Mouse (Mus musculus): ENCODE results near the gene Gm5485.

Gene Gm5485

GRCm38 (mm10) chr16:48412246-48412645 lies at the start of gene Gm5485:
Gm5485 (minus strand) TSS chr16:48412416.
- no peak for DNase-seq

- no peak for DNase-seq
These were observed 41.0 kb upstream of the Gm5485 start for GRCm38 (mm10) chr16:48453264-48453663.

GRCm38 (mm10) chr16:48446161-48446925 lies 34.1 kb upstream of the Gm5485 start:
- no peak for DNase-seq

- DNase-seq, result no peak
These were observed 32.4 kb upstream of the Gm5485 start for GRCm38 (mm10) chr16:48444589-48444988.

- DNase-seq, result no peak
These were observed 25.3 kb upstream of the Gm5485 start for GRCm38 (mm10) chr16:48437476-48437875.

- no peak for DNase-seq
These were observed 23.2 kb upstream of the Gm5485 start for GRCm38 (mm10) chr16:48435454-48435853.

- no peak for DNase-seq
These were observed 18.8 kb upstream of the Gm5485 start, which contains the start of gene Morc1 for GRCm38 (mm10) chr16:48431027-48431426. Morc1 (plus strand) TSS chr16:48431237.

GRCm38 (mm10) chr16:48429427-48429826 lies 17.2 kb upstream of the Gm5485 start:
- DNase-seq, result no peak

GRCm38 (mm10) chr16:48424069-48424468 lies 11.9 kb upstream of the Gm5485 start:
- DNase-seq, result no peak

- DNase-seq, result no peak
These were observed 10.3 kb upstream of the Gm5485 start for GRCm38 (mm10) chr16:48422501-48422900.

- DNase-seq, result no peak
These were observed 6.8 kb upstream of the Gm5485 start for GRCm38 (mm10) chr16:48419035-48419434.

GRCm38 (mm10) chr16:48418557-48418956 lies 6.3 kb upstream of the Gm5485 start:
- DNase-seq, result no peak

- DNase-seq, result no peak
These were observed 2.1 kb downstream of the Gm5485 start for GRCm38 (mm10) chr16:48410125-48410524.

GRCm38 (mm10) chr16:48409580-48409979 lies 2.6 kb downstream of the Gm5485 start:
- no peak for DNase-seq

- no peak for DNase-seq
These were observed 6.4 kb downstream of the Gm5485 start for GRCm38 (mm10) chr16:48405674-48406403.

GRCm38 (mm10) chr16:48404009-48404408 lies 8.2 kb downstream of the Gm5485 start:
- no peak for DNase-seq

GRCm38 (mm10) chr16:48403423-48403822 lies 8.8 kb downstream of the Gm5485 start:
- DNase-seq, result no peak

GRCm38 (mm10) chr16:48402963-48403362 lies 9.3 kb downstream of the Gm5485 start:
- no peak for DNase-seq

GRCm38 (mm10) chr16:48395278-48395677 lies 16.9 kb downstream of the Gm5485 start:
- DNase-seq, result no peak

- DNase-seq, result no peak
These were observed 25.2 kb downstream of the Gm5485 start for GRCm38 (mm10) chr16:48386982-48387381.

- no peak for DNase-seq
These were observed 28.5 kb downstream of the Gm5485 start for GRCm38 (mm10) chr16:48383582-48384257.

- DNase-seq, result no peak
These were observed 38.3 kb downstream of the Gm5485 start for GRCm38 (mm10) chr16:48373711-48374485.

- DNase-seq, result no peak
These were observed 39.8 kb downstream of the Gm5485 start for GRCm38 (mm10) chr16:48372461-48372860.

Measured in right cerebral cortex, adult 18-20 months (tissue).